Mouse (Mus musculus): ENCODE measurements around the gene Qpctl.
"Not testable (repeated sequence)": the region's sequence is repeated elsewhere in the genome, so short reads cannot be mapped to it uniquely, and the experiment has no call there.

Gene Qpctl

DNA sequence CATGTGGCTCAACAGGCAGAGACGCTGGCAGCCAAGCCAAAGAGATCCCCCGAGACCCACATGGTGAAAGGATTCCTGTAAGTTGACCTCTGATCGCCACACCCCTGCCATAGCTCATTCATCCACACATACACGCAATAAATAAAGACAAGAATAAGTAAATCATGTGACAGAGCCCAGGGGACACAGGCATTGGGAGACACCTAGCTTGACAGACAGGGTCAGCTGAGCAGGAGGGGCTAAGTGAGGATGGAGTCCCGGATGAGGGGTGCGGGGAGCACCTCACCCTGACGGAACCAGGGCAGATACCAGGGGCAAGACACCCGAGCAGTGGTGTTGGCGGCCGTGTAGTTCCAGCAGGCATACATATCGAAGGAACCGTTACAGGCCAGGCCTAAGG, 14.7 kb upstream of the Qpctl start:
- no peak for DNase-seq (ENCODE audit: low spot score)

GRCm38 (mm10) chr7:19162928-19163327, 13.8 kb upstream of the Qpctl start:
- DNase-seq (ENCODE audit: low spot score): no peak

DNA sequence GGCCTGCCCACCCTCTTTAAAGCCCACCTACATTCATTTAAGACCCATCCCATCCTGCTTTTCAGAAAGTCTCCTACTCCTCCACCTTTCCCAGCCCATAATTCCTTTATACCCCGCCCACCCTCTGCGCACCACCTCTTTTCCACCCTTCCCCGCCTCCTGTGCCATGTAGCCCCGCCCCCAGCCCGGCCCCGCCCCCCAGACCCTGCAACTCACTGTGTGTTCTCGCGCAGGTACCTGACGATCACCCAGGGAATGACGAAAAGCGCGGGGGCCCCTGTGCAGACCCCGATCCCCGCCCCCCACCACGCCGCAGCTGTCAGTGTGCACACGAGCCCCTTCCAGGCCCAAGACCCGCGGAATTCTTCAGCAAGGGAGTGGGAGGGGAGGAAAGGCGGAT, 11.0 kb upstream of the Qpctl start:
- DNase-seq (ENCODE audit: low spot score): no peak

DNA sequence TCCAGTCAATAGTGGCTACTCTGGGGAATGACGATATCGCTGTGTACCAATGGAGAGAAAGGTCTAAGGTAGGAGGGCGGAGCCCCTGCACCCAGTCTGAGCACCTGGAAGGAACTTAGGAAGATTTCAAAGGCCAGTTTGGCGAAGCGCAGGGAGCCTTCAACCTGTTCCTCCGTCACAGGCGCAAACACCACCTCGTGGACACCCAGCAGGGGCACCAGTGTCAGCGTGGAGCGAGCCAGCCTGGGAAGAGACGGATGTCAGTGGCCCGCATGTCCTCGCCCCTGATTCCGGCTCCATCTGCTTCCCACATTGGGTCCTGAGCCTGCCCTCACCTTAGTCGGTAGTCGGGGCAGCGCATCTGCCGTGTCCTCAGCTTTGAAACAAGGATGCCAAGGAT, 10.3 kb upstream of the Qpctl start:
- no peak for DNase-seq (ENCODE audit: low spot score)

DNA sequence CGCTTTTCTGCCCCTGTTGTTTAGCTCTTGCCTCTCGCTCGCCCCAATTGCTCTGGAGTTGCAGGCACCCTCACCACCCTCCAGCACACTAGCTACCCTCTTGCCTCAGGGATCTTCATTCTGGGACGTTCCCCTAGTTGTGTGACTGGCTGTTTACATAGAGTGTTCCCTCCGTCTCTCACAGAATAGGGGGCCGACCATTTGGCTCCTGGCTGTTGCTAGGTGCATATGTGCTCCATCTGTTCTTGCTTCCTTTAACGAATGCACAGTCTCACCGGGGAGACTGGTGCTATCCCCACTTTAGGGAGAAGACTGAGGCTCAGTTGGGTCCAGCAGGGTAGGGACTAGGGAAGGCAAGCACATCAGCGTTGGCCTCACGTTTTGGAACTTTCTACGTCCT, 9.5 kb upstream of the Qpctl start:
- DNase-seq (ENCODE audit: low spot score): no peak

DNA sequence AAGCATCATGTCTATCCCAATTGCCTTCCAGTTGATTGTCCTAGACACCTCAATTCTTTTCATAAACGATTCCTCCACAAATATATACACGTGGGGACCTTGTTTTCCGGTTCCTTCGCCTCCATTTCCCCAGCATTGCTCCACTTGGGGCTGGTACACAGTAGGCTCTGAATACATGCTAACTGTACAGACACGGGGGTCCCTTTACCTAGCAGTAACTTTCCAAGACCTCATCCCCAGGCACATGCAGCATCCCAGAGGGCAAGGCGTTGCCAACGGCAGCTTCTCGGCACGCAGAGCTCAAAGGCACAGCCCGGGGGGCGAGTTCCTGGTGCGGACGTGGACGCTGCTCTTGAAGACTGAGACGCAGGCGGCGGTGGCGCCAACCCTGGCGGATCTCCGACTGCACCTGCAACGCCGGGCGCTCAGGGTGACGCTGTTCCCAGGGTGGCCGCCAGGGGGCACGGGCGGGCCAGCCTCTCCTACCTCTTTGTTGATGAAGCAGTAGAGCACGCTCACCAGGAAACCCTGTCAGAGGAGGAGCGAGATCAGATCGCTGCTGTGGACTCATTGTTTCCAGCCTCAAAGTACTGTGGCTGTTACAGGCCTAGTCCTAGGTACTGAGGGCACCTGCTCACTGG, 8.2 kb upstream of the Qpctl start:
- DNase-seq (ENCODE audit: low spot score): peak; percentile 88

DNA sequence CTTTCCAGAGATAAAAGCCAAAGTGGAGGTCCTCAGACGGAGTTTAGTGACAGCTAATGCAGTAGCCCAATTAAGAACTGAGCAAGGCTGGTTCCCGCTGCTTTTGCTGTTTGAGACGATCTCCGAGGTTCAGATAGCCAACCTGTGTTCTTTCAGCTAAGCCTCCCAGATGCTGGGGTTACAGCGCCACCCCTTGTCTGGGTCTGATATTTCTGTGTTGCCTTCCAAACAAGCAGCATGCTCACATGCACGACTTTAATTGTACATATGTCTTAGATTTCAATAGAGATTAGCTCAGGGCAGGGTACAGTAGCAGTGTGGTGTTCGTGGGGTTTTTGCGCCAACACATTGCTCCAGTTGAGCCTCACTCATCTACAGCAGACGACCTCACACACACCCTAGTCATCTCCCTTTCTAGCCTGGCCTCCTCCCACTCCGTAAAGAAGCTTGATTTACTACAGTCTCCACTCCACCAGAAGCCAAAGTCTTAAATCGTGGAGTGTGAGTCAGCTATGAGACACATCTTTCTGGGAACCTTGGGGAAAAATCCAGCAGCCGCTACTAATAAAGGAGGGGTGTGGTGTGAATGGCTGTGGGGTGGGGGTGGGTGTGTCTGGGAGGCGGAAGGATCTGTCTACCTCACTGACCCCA, 6.9 kb upstream of the Qpctl start:
- DNase-seq (ENCODE audit: low spot score): no peak

DNA sequence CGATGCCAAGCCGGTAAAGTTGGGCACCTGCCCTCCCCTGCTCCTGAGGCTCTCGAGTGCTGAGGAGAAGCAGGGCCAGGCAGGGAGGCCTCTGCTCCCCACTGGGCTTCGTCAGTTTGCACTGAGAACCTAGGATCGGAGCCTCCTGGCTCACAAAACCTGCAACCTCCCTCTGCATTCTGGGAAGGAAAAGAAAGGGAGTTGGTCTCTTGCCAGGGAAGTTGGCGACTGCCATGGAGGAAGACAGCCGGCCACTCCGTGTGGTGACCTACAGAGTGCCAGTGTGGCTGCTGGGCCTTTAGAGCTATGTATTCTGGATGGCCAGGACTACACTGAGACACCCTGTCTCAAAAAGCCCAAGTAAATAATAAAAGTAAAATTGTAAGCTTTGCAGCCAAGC, 5.7 kb upstream of the Qpctl start:
- DNase-seq (ENCODE audit: low spot score): no peak

GRCm38 (mm10) chr7:19151121-19151520, 2.0 kb upstream of the Qpctl start:
- not testable (repeated sequence) for DNase-seq (ENCODE audit: low spot score)

- DNase-seq (ENCODE audit: low spot score): peak; percentile 90
Measured at GRCm38 (mm10) chr7:19149626-19150025, 535 bp upstream of the Qpctl start, which contains the start of gene Snrpd2. Gene Snrpd2 (plus strand): TSS chr7:19149722.

GRCm38 (mm10) chr7:19148180-19148874, 764 bp downstream of the Qpctl start:
- no peak for DNase-seq (ENCODE audit: low spot score)

- DNase-seq (ENCODE audit: low spot score): no peak
Measured at GRCm38 (mm10) chr7:19147497-19148045, 1.5 kb downstream of the Qpctl start.

GRCm38 (mm10) chr7:19146793-19147192, 2.3 kb downstream of the Qpctl start:
- no peak for DNase-seq (ENCODE audit: low spot score)

DNA sequence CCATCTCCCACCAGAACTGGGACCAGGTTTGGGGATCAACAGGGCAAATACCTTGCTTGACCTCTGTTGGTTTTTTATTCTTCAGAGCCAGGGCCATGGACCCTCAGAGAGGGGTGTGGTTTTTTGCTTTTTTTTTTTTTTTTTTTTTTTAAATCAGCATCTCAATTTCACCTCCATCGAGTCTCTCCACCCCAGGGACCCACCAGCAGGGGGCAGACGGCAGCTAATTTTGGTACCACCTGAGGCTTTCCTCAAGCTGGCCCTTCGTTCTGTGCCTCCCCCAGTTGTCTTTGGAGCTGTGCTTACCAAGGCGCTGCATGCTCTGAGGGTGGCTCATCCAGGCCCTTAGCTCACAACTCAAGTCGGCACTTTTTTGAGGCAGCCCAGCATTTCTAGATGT, 11.7 kb downstream of the Qpctl start:
- no peak for DNase-seq (ENCODE audit: low spot score)

GRCm38 (mm10) chr7:19136673-19137334, 12.3 kb downstream of the Qpctl start:
- DNase-seq (ENCODE audit: low spot score): no peak

DNA sequence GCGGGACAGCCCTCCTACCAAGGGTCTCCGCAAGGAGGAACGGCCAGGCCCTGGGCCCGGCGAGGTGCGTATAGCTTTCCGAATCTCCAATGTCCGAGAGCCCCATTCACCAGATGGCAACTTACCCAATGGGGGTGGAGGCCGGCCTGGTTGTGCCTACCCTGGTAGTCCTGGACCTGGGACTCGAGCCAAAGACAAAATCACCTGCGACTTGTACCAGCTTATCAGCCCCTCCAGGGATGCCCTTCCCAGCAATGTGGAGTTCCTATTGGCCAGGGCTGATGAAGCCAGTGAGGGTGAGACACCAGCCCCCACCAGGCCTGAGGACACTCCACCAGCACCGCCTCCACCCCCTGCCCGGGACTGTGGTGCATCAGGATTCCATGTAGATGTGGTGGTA, 12.9 kb downstream of the Qpctl start:
- DNase-seq (ENCODE audit: low spot score): no peak

- peak; percentile 92 for DNase-seq (ENCODE audit: low spot score)
Measured at GRCm38 (mm10) chr7:19131324-19131848, 17.7 kb downstream of the Qpctl start.

GRCm38 (mm10) chr7:19130657-19131056, 18.4 kb downstream of the Qpctl start:
- no peak for DNase-seq (ENCODE audit: low spot score)

- no peak for DNase-seq (ENCODE audit: low spot score)
Measured at GRCm38 (mm10) chr7:19129396-19129795, 19.7 kb downstream of the Qpctl start.

DNA sequence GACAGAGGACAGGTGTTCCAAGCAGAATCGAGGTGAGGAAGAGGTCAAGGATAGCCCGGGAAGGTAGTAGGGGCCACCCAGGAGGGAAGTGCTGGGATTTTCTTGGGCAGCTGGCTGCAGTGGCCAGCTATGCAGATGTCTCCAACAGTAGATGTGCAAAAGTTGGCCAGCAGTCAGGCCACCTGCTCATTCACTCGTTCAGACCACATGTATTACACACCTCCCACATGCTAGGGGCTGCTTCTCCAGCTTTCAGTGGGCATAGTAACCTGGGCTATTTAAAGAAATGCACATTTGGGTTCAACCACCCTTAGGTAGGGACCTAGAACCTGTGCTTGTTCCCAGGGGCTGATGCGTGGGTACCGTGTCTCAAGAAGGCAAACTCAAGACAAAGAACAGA, 21.3 kb downstream of the Qpctl start:
- no peak for DNase-seq (ENCODE audit: low spot score)

DNA sequence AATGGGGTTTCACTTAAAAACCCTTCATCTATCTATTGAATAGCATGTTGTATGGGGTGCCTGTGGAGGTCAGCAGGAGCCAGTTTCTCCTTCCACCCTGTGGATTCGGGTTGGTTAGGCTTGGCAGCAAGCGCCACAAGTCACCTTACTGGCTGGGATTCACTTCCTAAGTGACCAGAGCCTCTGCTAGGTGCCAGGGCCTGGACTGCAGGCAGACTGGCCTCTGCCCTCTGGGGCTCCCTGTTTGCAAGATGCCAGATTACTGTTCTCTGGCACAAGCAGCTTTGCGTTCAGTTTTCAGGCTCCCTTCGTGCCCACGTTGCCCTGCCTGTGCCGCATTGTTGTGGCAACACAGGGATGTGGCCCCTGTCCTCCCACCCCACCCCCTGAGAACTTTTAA, 24.4 kb downstream of the Qpctl start:
- DNase-seq (ENCODE audit: low spot score): no peak

DNA sequence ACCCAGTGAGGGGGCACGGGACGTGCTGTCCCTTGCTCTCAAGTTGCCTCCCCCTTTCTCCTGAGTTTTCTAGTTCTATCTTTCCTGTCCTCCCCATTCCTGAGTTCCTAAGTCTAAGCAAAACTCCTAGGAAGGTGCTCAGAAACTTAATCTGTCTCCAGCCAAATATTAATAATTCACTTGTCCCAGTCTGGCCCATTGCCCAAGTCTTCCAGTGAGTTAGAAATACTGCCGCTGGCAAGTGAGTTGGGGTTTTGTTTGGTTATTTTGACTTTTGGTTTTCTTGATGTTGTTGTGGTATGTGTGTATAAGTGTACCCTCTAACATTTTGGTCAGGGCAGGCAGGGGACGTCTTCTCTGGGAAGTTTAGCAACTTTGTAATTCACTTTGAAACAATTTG, 27.4 kb downstream of the Qpctl start:
- no peak for DNase-seq (ENCODE audit: low spot score)
